Mouse (Mus musculus) limb, embryonic 14.5 days (tissue): Measurements from ENCODE around the gene Atp8b3. TPM values are rescaled to one million over a fixed set of nuclear protein-coding genes. Genes with fewer than 3 reads are reported as not detected.
A peak's percentile ranks its signal among the peaks of the same experiment; 100 is the strongest.

ENCODE experiments used
- ATAC-seq: fragments of 200-750 bp; cut with Nextera tagmentation; 2 replicates; pipeline ENCODE4 v1.8.0; 2017; ENCODE audit warnings: low read depth, moderate number of reproducible peaks, moderate TSS enrichment; ENCODE audit not compliant: low FRiP score
- DNase-seq: peaks from one replicate; pipeline ENCODE4 v3.0.0-alpha.2; 2015; ENCODE audit warnings: low spot score
- H3K27ac ChIP-seq: fragments of 300-500 bp; sonication (generic); replicated peaks from 2 replicates; pipeline ENCODE4 v1.5.1; 2014; ENCODE audit warnings: low read depth, mild to moderate bottlenecking, low read length, moderate library complexity, mixed read lengths
- H3K27me3 ChIP-seq: fragments of 300-500 bp; sonication (generic); 2 replicates; pipeline ENCODE4 v1.6.1; 2014; ENCODE audit warnings: low read length, mixed read lengths; ENCODE audit not compliant: control insufficient read depth, insufficient read depth
- H3K36me3 ChIP-seq: fragments of 300-500 bp; sonication (generic); 2 replicates; pipeline ENCODE4 v1.6.1; 2014; ENCODE audit warnings: mild to moderate bottlenecking, low read length, moderate library complexity, mixed read lengths; ENCODE audit not compliant: control insufficient read depth, insufficient read depth
- H3K4me1 ChIP-seq: fragments of 300-500 bp; sonication (generic); 2 replicates; pipeline ENCODE4 v1.6.1; 2014; ENCODE audit warnings: antibody characterized with exemption, low read length, mixed read lengths; ENCODE audit not compliant: control insufficient read depth, insufficient read depth
- H3K4me2 ChIP-seq: fragments of 300-500 bp; sonication (generic); replicated peaks from 2 replicates; pipeline ENCODE4 v1.6.1; 2014; ENCODE audit warnings: low read depth, mild to moderate bottlenecking, low read length, moderate library complexity; ENCODE audit not compliant: severe bottlenecking
- H3K4me3 ChIP-seq: fragments of 300-500 bp; sonication (generic); replicated peaks from 2 replicates; pipeline ENCODE4 v1.5.1; 2014; ENCODE audit warnings: low read length
- H3K9ac ChIP-seq: fragments of 300-500 bp; sonication (generic); 2 replicates; pipeline ENCODE4 v1.6.1; 2014; ENCODE audit warnings: mild to moderate bottlenecking, low read depth, low read length, moderate library complexity; ENCODE audit not compliant: severe bottlenecking
- H3K9me3 ChIP-seq: fragments of 300-500 bp; sonication (generic); 2 replicates; pipeline ENCODE4 v1.6.1; 2016; ENCODE audit warnings: low read length; ENCODE audit not compliant: control insufficient read depth
- POLR2A ChIP-seq: fragments of 200-500 bp; IDR thresholded peaks from 2 replicates; pipeline ENCODE4 v1.8.0; 2012; ENCODE audit warnings: inconsistent platforms, mild to moderate bottlenecking, moderate library complexity, borderline replicate concordance; ENCODE audit not compliant: insufficient read depth, insufficient read length; ENCODE audit errors: extremely low read depth
- WGBS: fragments of 180-500 bp; shearing (Covaris S2); extraction: QIAGEN DNeasy Blood & Tissue Kit; methylation state at CpG from one replicate; pipeline ENCODE4 v1.1.7; 2014; 5-methylcytosine and 5-hydroxymethylcytosine counted together
- polyA plus RNA-seq, 2 experiments: library from polyadenylated mRNA; depleted of rRNA in 1 of 2; stranded (reverse) in 1 of 2; unstranded in 1 of 2; fragments of >200 nt; fragmentation: Nextera tagmentation in 1 of 2; extraction: Ambion mirVana in 1 of 2; gene quantifications; 2 replicates each; pipeline versions ENCODE4 v1.2.1 to v1.2.3; 2012 to 2014

The Atp8b3 gene
- polyA plus RNA-seq, 2 experiments: 0.14 to 0.30 TPM

GRCm38 (mm10) chr10:80577195-80578130 is 38.5 kb upstream of the Atp8b3 start, which contains the start of gene Klf16:
TSS of gene Klf16 (minus strand) at chr10:80577321.
- DNase-seq (peak; percentile 96), ATAC-seq (peak; percentile 86)
- no peaks in the 10 kb centered on the region for H3K27me3 ChIP-seq
- peak within 1 kb of the TSS; percentile 90 for H3K27ac ChIP-seq
- peaks cover 6% of the 10 kb centered on the region; the same call in 1 of the 2 replicates for H3K36me3 ChIP-seq
- H3K4me3 ChIP-seq: peak within 1 kb of the TSS; percentile 86
- no peaks in the 10 kb centered on the region for H3K9me3 ChIP-seq
- peak within 1 kb of the TSS; percentile 91 for H3K4me2 ChIP-seq
- peak within 1 kb of the TSS; percentile 76 for H3K9ac ChIP-seq
- no peak for TF ChIP-seq POLR2A
- peaks cover 31% of the 10 kb centered on the region for H3K4me1 ChIP-seq
- 2% methylated on average over 33 of the region's 97 CpGs for WGBS

GRCm38 (mm10) chr10:80576351-80577194 is 37.6 kb upstream of the Atp8b3 start:
- Histone ChIP-seq H3K4me3 (peak overlapping the region; percentile 86), H3K4me2 (peak overlapping the region; percentile 91), H3K4me1 (peaks cover 38% of the 10 kb centered on the region), H3K27me3 (no peaks in the 10 kb centered on the region), H3K27ac (peak overlapping the region; percentile 83), H3K9me3 (no peaks in the 10 kb centered on the region), H3K36me3 (peaks cover 4% of the 10 kb centered on the region; the same call in 1 of the 2 replicates), H3K9ac (peak overlapping the region; percentile 76)
- no peak for TF ChIP-seq POLR2A
- WGBS: 1% methylated on average over 65 of the region's 96 CpGs
- DNase-seq (peak; percentile 52), ATAC-seq (peak; percentile 13)

- ATAC-seq (no peak), DNase-seq (no peak)
- no peaks in the 10 kb centered on the region for H3K27me3 ChIP-seq
- WGBS: 17% methylated on average over 17 of the region's 17 CpGs
- peak overlapping the region; percentile 86 for H3K4me3 ChIP-seq
- peak overlapping the region; percentile 76 for H3K9ac ChIP-seq
- H3K9me3 ChIP-seq: no peaks in the 10 kb centered on the region
- TF ChIP-seq POLR2A: no peak
- peaks cover 44% of the 10 kb centered on the region for H3K4me1 ChIP-seq
- no peaks in the 10 kb centered on the region for H3K36me3 ChIP-seq
- H3K27ac ChIP-seq: no peak overlapping the region
- peak overlapping the region; percentile 91 for H3K4me2 ChIP-seq
These were observed 37.0 kb upstream of the Atp8b3 start for GRCm38 (mm10) chr10:80575925-80576324.

- Histone ChIP-seq H3K9me3 (no peaks in the 10 kb centered on the region), H3K27ac (no peak overlapping the region), H3K36me3 (no peaks in the 10 kb centered on the region), H3K9ac (no peak overlapping the region; the same call in 1 of the 2 replicates), H3K4me3 (peak overlapping the region; percentile 86; the same call in 1 of the 2 replicates), H3K27me3 (no peaks in the 10 kb centered on the region), H3K4me2 (no peak overlapping the region), H3K4me1 (peaks cover 50% of the 10 kb centered on the region)
- WGBS: 79% methylated on average over 3 of the region's 3 CpGs
- no peak for ATAC-seq
- DNase-seq: no peak
- TF ChIP-seq POLR2A: no peak
These were observed 36.0 kb upstream of the Atp8b3 start for GRCm38 (mm10) chr10:80574896-80575295.

- no peak for TF ChIP-seq POLR2A
- H3K4me3 ChIP-seq: no peak overlapping the region
- H3K4me1 ChIP-seq: peaks cover 53% of the 10 kb centered on the region
- no peak overlapping the region for H3K9ac ChIP-seq
- 58% methylated on average over 9 of the region's 9 CpGs for WGBS
- no peak overlapping the region for H3K27ac ChIP-seq
- H3K4me2 ChIP-seq: no peak overlapping the region
- ATAC-seq: no peak
- no peaks in the 10 kb centered on the region for H3K27me3 ChIP-seq
- H3K9me3 ChIP-seq: no peaks in the 10 kb centered on the region
- DNase-seq: no peak
- H3K36me3 ChIP-seq: no peaks in the 10 kb centered on the region
These were observed 35.0 kb upstream of the Atp8b3 start for GRCm38 (mm10) chr10:80573944-80574343.
